Comparison of ENCODE assay signal across 9 mouse cellular contexts in genomic region chr4:154118782-154119181, GRCm38 (mm10). TPM values are rescaled to one million over a fixed set of nuclear protein-coding genes. Genes with fewer than 3 reads are reported as not detected.
DNase-seq lines count a peak whose midpoint lies in the region; ATAC-seq lines count a peak whose summit lies in the region.
"Had no signal": no experiment of that assay in that cellular context is flagged by ENCODE, and none has a peak within 500 bp of the region (broad histone marks: within the 10 kb centered on the region; RNA-seq: fewer than 3 reads in every experiment).

No protein-coding gene starts in this region.

- no peaks in the 10 kb centered on the region for H3K27me3 ChIP-seq in intestine, embryonic 14.5 days (replicated peaks; ENCODE audit: control insufficient read depth, insufficient read depth, low read length)
- H3K27me3 ChIP-seq in lung, embryonic 16.5 days (ENCODE audit: control insufficient read depth, insufficient read depth, low read depth, low read length), result no peaks in the 10 kb centered on the region; the same call in 1 of the 2 replicates

- no peak overlapping the region for H3K4me3 ChIP-seq in intestine, embryonic 14.5 days (ENCODE audit: low read depth, low read length)
- H3K4me3 ChIP-seq in lung, embryonic 16.5 days (ENCODE audit: low read length), result no peak overlapping the region
- H3K4me3 ChIP-seq: erythroblast, embryonic 14.5 days; limb, embryonic 12.5 days had no signal

- ATAC-seq in cerebellum, adult (ENCODE audit: insufficient number of reproducible peaks, low FRiP score, low TSS enrichment), result peak; percentile 60; the same call in 1 of the 2 replicates
- ATAC-seq in intestine, embryonic 14.5 days (replicated peaks; ENCODE audit: low FRiP score, low TSS enrichment, low read depth), result no peak
- ATAC-seq in lung, embryonic 16.5 days (ENCODE audit: low read depth), result peak; percentile 71
- no peak for ATAC-seq in CD4-positive, CD25-positive, alpha-beta regulatory T cell, adult 4 months

- 53% methylated on average over 9 of the region's 9 CpGs for WGBS in intestine, embryonic 14.5 days
- 38% methylated on average over 9 of the region's 9 CpGs for WGBS in lung, embryonic 16.5 days

- DNase-seq in ZHBTc4 (ENCODE audit: low read depth, low spot score), result peak; percentile 12
- peak; percentile 58 for DNase-seq in intestine, embryonic 14.5 days (ENCODE audit: low spot score)
- DNase-seq in right cerebral cortex, adult 2 months (ENCODE audit: low spot score in 2 of 2), result no peak
- no peak for DNase-seq in heart, adult 11 months

- no peaks in the 10 kb centered on the region for H3K4me1 ChIP-seq in intestine, embryonic 14.5 days (replicated peaks; ENCODE audit: control insufficient read depth, insufficient read depth, low read length)
- peaks cover 5% of the 10 kb centered on the region; the same call in 1 of the 2 replicates for H3K4me1 ChIP-seq in lung, embryonic 16.5 days (replicated peaks; ENCODE audit: control insufficient read depth, insufficient read depth, low read length)
- H3K4me1 ChIP-seq: limb, embryonic 12.5 days had no signal

- H3K9me3 ChIP-seq in intestine, embryonic 14.5 days (ENCODE audit: control insufficient read depth, low read length), result no peaks in the 10 kb centered on the region
- no peaks in the 10 kb centered on the region for H3K9me3 ChIP-seq in lung, embryonic 16.5 days (ENCODE audit: control insufficient read depth, low read length)
- H3K9me3 ChIP-seq: limb, embryonic 12.5 days had no signal

- H3K4me2 ChIP-seq in intestine, embryonic 14.5 days (ENCODE audit: low read length), result no peak overlapping the region
- no peak overlapping the region for H3K4me2 ChIP-seq in lung, embryonic 16.5 days (ENCODE audit: low read depth, low read length)
- H3K4me2 ChIP-seq: limb, embryonic 12.5 days had no signal

- no peak overlapping the region for H3K9ac ChIP-seq in intestine, embryonic 14.5 days (ENCODE audit: low read length)
- no peak overlapping the region for H3K9ac ChIP-seq in lung, embryonic 16.5 days (ENCODE audit: low read length)
- H3K9ac ChIP-seq: limb, embryonic 12.5 days had no signal

- H3K27ac ChIP-seq in intestine, embryonic 14.5 days (ENCODE audit: low read depth), result no peak overlapping the region
- H3K27ac ChIP-seq in lung, embryonic 16.5 days (ENCODE audit: low read length), result no peak overlapping the region
- H3K27ac ChIP-seq: limb, embryonic 12.5 days had no signal

- H3K36me3 ChIP-seq in intestine, embryonic 14.5 days (ENCODE audit: control insufficient read depth, insufficient read depth, low read length), result no peaks in the 10 kb centered on the region
- no peaks in the 10 kb centered on the region for H3K36me3 ChIP-seq in lung, embryonic 16.5 days (ENCODE audit: control insufficient read depth, insufficient read depth, low read length)
- H3K36me3 ChIP-seq: limb, embryonic 12.5 days had no signal

RNA-seq across cellular contexts. Expression of gene Trp73, which starts 21.2 kb away (rescaled TPM):
- polyA plus RNA-seq in intestine, embryonic 14.5 days (2014; fragmentation: Nextera tagmentation; extraction: Ambion mirVana), result 0.19 and 0.20 TPM in 2 replicates
- 3.4 and 5.2 TPM in 2 replicates for polyA plus RNA-seq in lung, embryonic 16.5 days (2015; fragmentation: Nextera tagmentation; extraction: Ambion mirVana)
- polyA plus RNA-seq in CD4-positive, CD25-positive, alpha-beta regulatory T cell, adult 4 months (2017; shearing (Covaris generic)), result not detected

RNA-seq across cellular contexts. Expression of gene Wrap73, which starts 23.4 kb away (rescaled TPM):
- 32.7 and 37.4 TPM in 2 replicates for polyA plus RNA-seq in intestine, embryonic 14.5 days (2014; fragmentation: Nextera tagmentation; extraction: Ambion mirVana)
- 36.0 and 39.2 TPM in 2 replicates for polyA plus RNA-seq in lung, embryonic 16.5 days (2015; fragmentation: Nextera tagmentation; extraction: Ambion mirVana)
- polyA plus RNA-seq in CD4-positive, CD25-positive, alpha-beta regulatory T cell, adult 4 months (2017; shearing (Covaris generic)), result 10 to 100 TPM; 27.0 to 28.9 TPM

RNA-seq across cellular contexts. Expression of gene Tprgl, which starts 41.7 kb away (rescaled TPM):
- polyA plus RNA-seq in intestine, embryonic 14.5 days (2014; fragmentation: Nextera tagmentation; extraction: Ambion mirVana), result 125 and 133 TPM in 2 replicates
- polyA plus RNA-seq in lung, embryonic 16.5 days (2015; fragmentation: Nextera tagmentation; extraction: Ambion mirVana), result 144 and 148 TPM in 2 replicates
- 10 to 100 TPM; 11.4 to 28.4 TPM for polyA plus RNA-seq in CD4-positive, CD25-positive, alpha-beta regulatory T cell, adult 4 months (2017; shearing (Covaris generic))

RNA-seq across cellular contexts. Expression of gene Megf6, which starts 51.7 kb away (rescaled TPM):
- 16.1 and 17.1 TPM in 2 replicates for polyA plus RNA-seq in intestine, embryonic 14.5 days (2014; fragmentation: Nextera tagmentation; extraction: Ambion mirVana)
- polyA plus RNA-seq in lung, embryonic 16.5 days (2015; fragmentation: Nextera tagmentation; extraction: Ambion mirVana), result 23.4 and 28.2 TPM in 2 replicates
- polyA plus RNA-seq in CD4-positive, CD25-positive, alpha-beta regulatory T cell, adult 4 months (2017; shearing (Covaris generic)), result not detected

Comparison
In these comparisons a context has a peak if more than half of its experiments do, and no peak if none do; other contexts are left out.
1. DNase-seq: peak in ZHBTc4 (single experiment) and intestine, embryonic 14.5 days (single experiment); none in right cerebral cortex, adult 2 months (0 of 2) and heart, adult 11 months (single experiment).
2. ATAC-seq: peak in cerebellum, adult (single experiment) and lung, embryonic 16.5 days (single experiment); none in intestine, embryonic 14.5 days (single experiment) and CD4-positive, CD25-positive, alpha-beta regulatory T cell, adult 4 months (single experiment).